Mouse (Mus musculus) megakaryocyte, embryonic 14.5 days (primary cell): Measurements from ENCODE around the gene Sirpa. TPM values are rescaled to one million over a fixed set of nuclear protein-coding genes. Genes with fewer than 3 reads are reported as not detected.
A peak's percentile ranks its signal among the peaks of the same experiment; 100 is the strongest.

Source experiments
- H3K27me3 ChIP-seq: replicated peaks from 2 replicates; pipeline ENCODE3; 2012; ENCODE audit warnings: inconsistent platforms
- H3K36me3 ChIP-seq: replicated peaks from 2 replicates; pipeline ENCODE3; 2012; ENCODE audit warnings: low read length, inconsistent platforms, mixed read lengths
- H3K4me1 ChIP-seq: 2 replicates; pipeline ENCODE4 v1.6.1; 2012; ENCODE audit warnings: inconsistent platforms
- H3K4me3 ChIP-seq: replicated peaks from 2 replicates; pipeline ENCODE3; 2012; ENCODE audit warnings: moderate library complexity, mild to moderate bottlenecking, inconsistent platforms
- H3K9me3 ChIP-seq: 2 replicates; pipeline ENCODE4 v1.6.1; 2012; ENCODE audit warnings: inconsistent platforms
- FLI1 ChIP-seq: IDR thresholded peaks from 2 replicates; pipeline ENCODE4 v1.6.1; 2012; ENCODE audit warnings: low read length, inconsistent platforms, mixed read lengths
- GATA1 ChIP-seq: IDR thresholded peaks from 3 replicates; pipeline ENCODE4 v1.6.1; 2012; ENCODE audit warnings: mixed read lengths, low read length, inconsistent platforms, borderline replicate concordance
- polyA plus RNA-seq: library from polyadenylated mRNA; stranded (reverse); fragments of >175 nt; gene quantifications from 2 replicates; pipeline ENCODE4 v1.2.3, GENCODE M21; 2012; ENCODE audit warnings: low replicate concordance; ENCODE audit not compliant: insufficient read depth

Sirpa gene
- polyA plus RNA-seq, 1 experiment: 60.3 TPM

DNA sequence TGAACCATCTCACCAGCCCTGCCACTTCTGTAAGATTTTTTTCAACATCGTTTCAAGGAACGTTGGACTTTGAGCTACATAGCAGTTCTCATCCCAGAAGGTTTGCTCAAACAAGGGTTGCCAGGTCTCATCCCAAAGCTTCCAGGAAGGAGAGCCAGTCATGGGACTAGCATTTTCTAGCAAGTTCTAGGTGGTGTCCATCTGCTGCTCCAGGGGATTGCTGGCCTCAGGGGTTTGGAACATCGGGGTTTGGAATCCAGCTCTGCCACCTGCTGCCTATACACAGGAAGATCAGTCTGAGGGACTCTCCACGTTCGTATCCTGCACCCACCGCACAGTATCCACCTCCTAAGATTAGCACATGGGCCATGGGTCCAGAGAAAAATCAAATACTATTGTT lies 67.4 kb downstream of the Sirpa start:
- H3K9me3 ChIP-seq: no peaks in the 10 kb centered on the region
- peaks cover 10% of the 10 kb centered on the region for H3K27me3 ChIP-seq
- no peaks in the 10 kb centered on the region for H3K4me1 ChIP-seq
- no peak overlapping the region for H3K4me3 ChIP-seq
- H3K36me3 ChIP-seq: no peaks in the 10 kb centered on the region
- TF ChIP-seq GATA1 (no peak), FLI1 (no peak)

DNA sequence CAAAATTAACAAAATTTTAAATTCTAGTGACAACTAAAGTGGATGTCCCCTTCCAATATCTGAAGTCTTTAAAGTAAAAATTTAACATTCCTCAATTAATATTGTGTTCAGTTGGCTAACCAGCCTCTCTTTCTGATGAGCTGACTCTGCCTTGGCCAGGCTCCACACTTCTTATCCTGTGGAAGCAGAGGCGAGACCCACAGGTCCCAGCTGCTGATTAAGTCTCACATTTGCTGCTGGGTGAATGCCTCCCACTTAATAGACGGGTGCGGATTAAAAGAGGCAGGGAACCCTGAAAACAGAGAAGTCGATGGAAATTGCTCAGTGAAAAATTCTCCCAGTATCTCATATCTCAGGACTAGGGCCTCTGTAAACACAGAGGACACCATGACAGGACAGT lies 69.8 kb downstream of the Sirpa start:
- Histone ChIP-seq H3K9me3 (no peaks in the 10 kb centered on the region), H3K4me1 (no peaks in the 10 kb centered on the region), H3K36me3 (no peaks in the 10 kb centered on the region), H3K4me3 (no peak overlapping the region), H3K27me3 (peaks cover 8% of the 10 kb centered on the region)
- no peak for TF ChIP-seq GATA1
- TF ChIP-seq FLI1: no peak

DNA sequence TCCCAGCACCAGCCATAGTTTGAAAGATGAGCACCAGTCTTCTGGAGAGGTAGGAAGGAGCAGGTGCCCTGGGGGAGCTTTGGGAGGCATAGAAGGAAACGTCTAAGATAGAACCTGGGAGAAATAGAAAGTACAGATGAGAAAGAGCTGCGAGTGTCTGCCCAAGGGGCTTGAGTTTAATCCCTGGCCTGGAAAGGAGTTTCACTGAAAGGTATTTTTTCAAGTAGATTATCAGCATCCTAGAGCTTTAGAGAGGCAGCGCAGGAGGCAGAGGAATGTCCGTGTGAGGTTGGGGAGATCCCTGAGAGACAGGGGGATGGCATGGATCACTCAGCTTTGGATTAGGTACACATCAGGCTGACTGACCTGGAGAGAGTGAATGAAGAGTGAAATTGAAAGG lies 79.3 kb downstream of the Sirpa start:
- TF ChIP-seq GATA1 (no peak), FLI1 (no peak)
- Histone ChIP-seq H3K4me3 (no peak overlapping the region), H3K9me3 (no peaks in the 10 kb centered on the region), H3K27me3 (peaks cover 11% of the 10 kb centered on the region), H3K36me3 (no peaks in the 10 kb centered on the region), H3K4me1 (no peaks in the 10 kb centered on the region)

DNA sequence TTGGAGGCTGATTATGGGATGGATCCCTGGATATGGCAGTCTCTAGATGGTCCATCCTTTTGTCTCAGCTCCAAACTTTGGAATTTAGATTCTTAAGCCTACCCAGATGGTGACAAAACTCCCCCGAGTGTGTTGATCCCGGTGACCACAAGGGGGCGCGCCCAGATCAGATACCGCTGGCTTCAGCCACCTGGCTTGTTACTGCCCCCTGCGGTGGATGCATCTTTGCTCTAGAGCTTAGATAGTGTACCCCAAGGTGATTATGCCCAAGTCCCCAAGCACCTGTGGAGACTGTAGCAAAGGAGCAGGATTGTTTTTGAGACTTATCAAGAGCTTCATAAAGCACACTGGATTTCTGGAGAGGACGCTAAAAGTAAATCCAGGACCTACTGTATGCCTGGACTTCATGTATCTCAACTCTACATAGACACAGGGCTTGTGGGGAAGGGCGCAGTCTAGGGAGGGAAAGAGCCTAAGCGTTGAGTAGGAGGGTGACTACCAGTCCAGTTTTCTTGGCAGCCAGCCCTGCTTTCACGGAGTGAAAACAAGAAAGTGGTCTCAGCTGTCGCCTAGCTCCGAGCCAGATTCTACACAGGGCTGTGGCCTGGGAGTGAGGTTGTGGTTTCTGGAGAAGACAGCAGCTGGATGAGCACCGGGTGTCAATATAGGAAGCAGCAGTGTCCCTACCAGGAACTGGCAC lies 82.5 kb downstream of the Sirpa start:
- Histone ChIP-seq H3K27me3 (peaks cover 31% of the 10 kb centered on the region), H3K36me3 (no peaks in the 10 kb centered on the region), H3K4me1 (no peaks in the 10 kb centered on the region), H3K9me3 (no peaks in the 10 kb centered on the region), H3K4me3 (no peak overlapping the region)
- TF ChIP-seq GATA1 (peak; percentile 62; the same call in 1 of the 3 replicates), FLI1 (no peak)

DNA sequence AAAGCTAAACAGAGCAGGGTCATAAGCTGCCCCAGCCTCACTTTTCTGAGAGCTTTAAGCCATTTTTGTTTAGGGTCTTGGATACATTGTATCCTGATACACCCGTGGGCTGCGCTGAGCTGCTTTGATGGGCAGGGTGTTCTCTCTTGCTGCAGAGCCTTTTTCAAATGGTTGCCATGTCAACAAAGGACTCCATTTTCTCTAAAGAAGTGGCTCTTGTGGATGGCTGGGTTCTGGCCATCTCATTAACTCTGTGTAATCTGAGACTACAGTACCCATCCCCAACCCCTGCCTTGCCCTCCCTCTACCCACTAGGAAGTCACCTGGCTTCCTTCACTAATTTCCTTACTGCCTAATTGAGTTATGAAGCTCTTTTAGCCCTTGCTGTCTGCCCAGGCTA lies 85.0 kb downstream of the Sirpa start:
- Histone ChIP-seq H3K36me3 (no peaks in the 10 kb centered on the region), H3K4me3 (no peak overlapping the region), H3K4me1 (no peaks in the 10 kb centered on the region), H3K27me3 (peaks cover 30% of the 10 kb centered on the region), H3K9me3 (no peaks in the 10 kb centered on the region)
- TF ChIP-seq FLI1: no peak
- no peak for TF ChIP-seq GATA1

DNA sequence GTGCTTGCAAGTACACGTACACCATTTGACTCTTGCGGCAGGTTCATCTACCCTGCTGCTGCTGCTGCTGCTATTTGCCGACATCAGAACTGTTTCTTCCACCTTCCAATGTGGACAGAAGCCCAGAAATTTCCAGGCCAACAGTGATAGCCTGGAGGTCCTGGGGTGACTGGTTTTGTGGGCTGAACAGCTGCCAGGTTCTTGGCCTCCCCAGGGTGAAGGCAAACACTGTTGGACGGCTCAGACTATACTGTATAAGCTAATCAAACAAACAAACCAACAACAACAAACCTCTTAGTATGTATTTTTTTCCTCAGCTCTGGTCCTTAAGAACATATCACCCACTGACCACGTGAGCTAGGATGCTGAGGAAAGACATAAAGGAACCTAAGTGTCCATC lies 86.4 kb downstream of the Sirpa start:
- H3K4me1 ChIP-seq: no peaks in the 10 kb centered on the region
- H3K36me3 ChIP-seq: no peaks in the 10 kb centered on the region
- H3K9me3 ChIP-seq: no peaks in the 10 kb centered on the region
- H3K27me3 ChIP-seq: peaks cover 34% of the 10 kb centered on the region
- TF ChIP-seq GATA1 (no peak), FLI1 (no peak)
- no peak overlapping the region for H3K4me3 ChIP-seq

DNA sequence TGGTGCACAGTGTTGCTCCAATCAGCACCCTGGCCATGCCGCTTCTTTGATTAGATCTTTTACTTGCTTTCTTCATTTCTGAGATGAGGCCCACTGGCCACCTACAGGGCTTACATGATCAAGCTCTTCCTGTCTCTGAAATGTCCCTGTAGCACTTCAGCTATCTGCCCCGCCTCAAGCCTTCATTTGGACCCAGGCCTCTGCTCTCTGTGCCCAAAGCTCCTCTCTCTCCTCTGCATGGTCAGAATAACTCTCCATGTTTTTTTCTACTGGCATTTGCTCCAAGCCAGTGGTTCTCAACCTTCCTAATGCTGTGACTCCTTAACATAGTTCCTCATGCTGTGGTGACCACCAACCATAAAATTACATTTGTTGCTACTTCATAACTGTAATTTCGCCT lies 87.6 kb downstream of the Sirpa start:
- H3K4me1 ChIP-seq: no peaks in the 10 kb centered on the region
- peaks cover 38% of the 10 kb centered on the region for H3K27me3 ChIP-seq
- no peaks in the 10 kb centered on the region for H3K36me3 ChIP-seq
- no peak overlapping the region for H3K4me3 ChIP-seq
- TF ChIP-seq FLI1: no peak
- no peak for TF ChIP-seq GATA1
- H3K9me3 ChIP-seq: no peaks in the 10 kb centered on the region

Other genes with a start within 250 kb of the Sirpa start
- gene Il1b, start 221.7 kb upstream of the Sirpa start, polyA plus RNA-seq: 2.2 and 4.8 TPM in 2 replicates
- gene F830045P16Rik, start 56.2 kb upstream of the Sirpa start, polyA plus RNA-seq: 0.08 TPM in 1 of 2 replicates, not detected in the other
- gene Pdyn, start 107.0 kb downstream of the Sirpa start, polyA plus RNA-seq: not detected in 2 replicates
- 1.8 and 4.7 TPM in 2 replicates for gene Stk35, start 207.7 kb downstream of the Sirpa start, polyA plus RNA-seq